Mouse (Mus musculus): ENCODE measurements around the gene Utp6. TPM values are rescaled to one million over a fixed set of nuclear protein-coding genes. Genes with fewer than 3 reads are reported as not detected.

The Utp6 gene
- polyA plus RNA-seq, 1 experiment: 27.6 TPM

- no peak for DNase-seq (ENCODE audit: low read depth)
- TF ChIP-seq CTCF (IDR thresholded peaks at IDR 0.05; ENCODE audit: borderline replicate concordance, extremely low read depth, insufficient read depth, insufficient read length) (no peak), POLR2A (IDR thresholded peaks at IDR 0.05; ENCODE audit: borderline replicate concordance, extremely low read depth, insufficient read depth, insufficient read length, poor library complexity, severe bottlenecking) (no peak)
These were observed 14.0 kb upstream of the Utp6 start for GRCm38 (mm10) chr11:79976222-79976621.

- peak; percentile 29 for DNase-seq (ENCODE audit: low read depth)
- TF ChIP-seq POLR2A (IDR thresholded peaks at IDR 0.05; ENCODE audit: borderline replicate concordance, extremely low read depth, insufficient read depth, insufficient read length, poor library complexity, severe bottlenecking) (no peak), CTCF (IDR thresholded peaks at IDR 0.05; ENCODE audit: borderline replicate concordance, extremely low read depth, insufficient read depth, insufficient read length) (no peak)
These were observed 13.2 kb upstream of the Utp6 start for GRCm38 (mm10) chr11:79975377-79975776.

- peak; percentile 68 for DNase-seq (ENCODE audit: low read depth)
- TF ChIP-seq POLR2A (IDR thresholded peaks at IDR 0.05; ENCODE audit: borderline replicate concordance, extremely low read depth, insufficient read depth, insufficient read length, poor library complexity, severe bottlenecking) (no peak), CTCF (IDR thresholded peaks at IDR 0.05; ENCODE audit: borderline replicate concordance, extremely low read depth, insufficient read depth, insufficient read length) (no peak)
These were observed 11.7 kb upstream of the Utp6 start for GRCm38 (mm10) chr11:79973626-79974476.

GRCm38 (mm10) chr11:79973133-79973532 is 10.9 kb upstream of the Utp6 start:
- TF ChIP-seq CTCF (IDR thresholded peaks at IDR 0.05; ENCODE audit: borderline replicate concordance, extremely low read depth, insufficient read depth, insufficient read length) (no peak), POLR2A (IDR thresholded peaks at IDR 0.05; ENCODE audit: borderline replicate concordance, extremely low read depth, insufficient read depth, insufficient read length, poor library complexity, severe bottlenecking) (no peak)
- no peak for DNase-seq (ENCODE audit: low read depth)

- no peak for TF ChIP-seq POLR2A (IDR thresholded peaks at IDR 0.05; ENCODE audit: borderline replicate concordance, extremely low read depth, insufficient read depth, insufficient read length, poor library complexity, severe bottlenecking)
- TF ChIP-seq CTCF (IDR thresholded peaks at IDR 0.05; ENCODE audit: borderline replicate concordance, extremely low read depth, insufficient read depth, insufficient read length): no peak
- no peak for DNase-seq (ENCODE audit: low read depth)
These were observed 5.6 kb upstream of the Utp6 start for GRCm38 (mm10) chr11:79967752-79968151.

- no peak for TF ChIP-seq CTCF (IDR thresholded peaks at IDR 0.05; ENCODE audit: borderline replicate concordance, extremely low read depth, insufficient read depth, insufficient read length)
- TF ChIP-seq POLR2A (IDR thresholded peaks at IDR 0.05; ENCODE audit: borderline replicate concordance, extremely low read depth, insufficient read depth, insufficient read length, poor library complexity, severe bottlenecking): no peak
- DNase-seq (ENCODE audit: low read depth): peak; percentile 91
These were observed 3.7 kb upstream of the Utp6 start for GRCm38 (mm10) chr11:79965896-79966295.

- TF ChIP-seq POLR2A (IDR thresholded peaks at IDR 0.05; ENCODE audit: borderline replicate concordance, extremely low read depth, insufficient read depth, insufficient read length, poor library complexity, severe bottlenecking) (no peak), CTCF (IDR thresholded peaks at IDR 0.05; ENCODE audit: borderline replicate concordance, extremely low read depth, insufficient read depth, insufficient read length) (no peak)
- no peak for DNase-seq (ENCODE audit: low read depth)
These were observed 1.2 kb upstream of the Utp6 start for GRCm38 (mm10) chr11:79963212-79963974.

- TF ChIP-seq POLR2A (IDR thresholded peaks at IDR 0.05; ENCODE audit: borderline replicate concordance, extremely low read depth, insufficient read depth, insufficient read length, poor library complexity, severe bottlenecking) (no peak), CTCF (IDR thresholded peaks at IDR 0.05; ENCODE audit: borderline replicate concordance, extremely low read depth, insufficient read depth, insufficient read length) (no peak)
- DNase-seq (ENCODE audit: low read depth): no peak
These were observed 640 bp upstream of the Utp6 start for GRCm38 (mm10) chr11:79962877-79963183.

- TF ChIP-seq POLR2A (IDR thresholded peaks at IDR 0.05; ENCODE audit: borderline replicate concordance, extremely low read depth, insufficient read depth, insufficient read length, poor library complexity, severe bottlenecking) (no peak), CTCF (IDR thresholded peaks at IDR 0.05; ENCODE audit: borderline replicate concordance, extremely low read depth, insufficient read depth, insufficient read length) (no peak)
- DNase-seq (ENCODE audit: low read depth): no peak
These were observed 655 bp downstream of the Utp6 start for GRCm38 (mm10) chr11:79961346-79962124.

GRCm38 (mm10) chr11:79947265-79947664 is 14.9 kb downstream of the Utp6 start:
- TF ChIP-seq CTCF (IDR thresholded peaks at IDR 0.05; ENCODE audit: borderline replicate concordance, extremely low read depth, insufficient read depth, insufficient read length) (no peak), POLR2A (IDR thresholded peaks at IDR 0.05; ENCODE audit: borderline replicate concordance, extremely low read depth, insufficient read depth, insufficient read length, poor library complexity, severe bottlenecking) (no peak)
- DNase-seq (ENCODE audit: low read depth): no peak

GRCm38 (mm10) chr11:79943601-79944000 is 18.6 kb downstream of the Utp6 start:
- DNase-seq (ENCODE audit: low read depth): no peak
- TF ChIP-seq CTCF (IDR thresholded peaks at IDR 0.05; ENCODE audit: borderline replicate concordance, extremely low read depth, insufficient read depth, insufficient read length): no peak
- TF ChIP-seq POLR2A (IDR thresholded peaks at IDR 0.05; ENCODE audit: borderline replicate concordance, extremely low read depth, insufficient read depth, insufficient read length, poor library complexity, severe bottlenecking): no peak
